Mouse (Mus musculus) C2C12 (cell line): ENCODE results near the gene Gpr160.

Source experiments
- CTCF ChIP-seq: IDR thresholded peaks from one replicate; pipeline ENCODE4 v1.5.1; 2011; ENCODE audit not compliant: control insufficient read depth, insufficient read depth, insufficient read length
- FOSL1 ChIP-seq: IDR thresholded peaks from one replicate; pipeline ENCODE4 v1.8.0; 2011; ENCODE audit warnings: mild to moderate bottlenecking, low read length; ENCODE audit not compliant: poor library complexity, insufficient read depth, severe bottlenecking
- MAX ChIP-seq: IDR thresholded peaks from one replicate; pipeline ENCODE4 v1.6.1; 2011; ENCODE audit warnings: mild to moderate bottlenecking, control low read depth
- MYOD1 ChIP-seq: IDR thresholded peaks from one replicate; pipeline ENCODE4 v1.6.1; 2011; ENCODE audit warnings: low read depth; ENCODE audit not compliant: control insufficient read depth, insufficient read length
- MYOG ChIP-seq: IDR thresholded peaks from one replicate; pipeline ENCODE4 v1.6.1; 2011; ENCODE audit not compliant: control insufficient read depth, insufficient read length; ENCODE audit errors: extremely low read depth
- USF1 ChIP-seq: IDR thresholded peaks from one replicate; pipeline ENCODE4 v1.6.1; 2011; ENCODE audit warnings: low read depth, mild to moderate bottlenecking, control low read depth, moderate library complexity

GRCm38 (mm10) chr3:30934384-30934783 is 78.6 kb downstream of the Gpr160 start:
- TF ChIP-seq MAX (no peak), CTCF (no peak), USF1 (no peak), FOSL1 (no peak), MYOD1 (no peak), MYOG (no peak)
